Mouse (Mus musculus) stomach, embryonic 16.5 days (tissue): ENCODE measurements around the gene Ebf4. TPM values are rescaled to one million over a fixed set of nuclear protein-coding genes. Genes with fewer than 3 reads are reported as not detected.

Experiments used
- ATAC-seq: fragments of 200-750 bp; cut with Nextera tagmentation; 2 replicates; pipeline ENCODE4 v1.8.0; 2017; ENCODE audit warnings: moderate number of reproducible peaks, moderate TSS enrichment; ENCODE audit not compliant: insufficient read depth, low FRiP score
- H3K27ac ChIP-seq: fragments of 300-500 bp; sonication (generic); 2 replicates; pipeline ENCODE4 v1.5.1; 2014; ENCODE audit warnings: low read length
- H3K27me3 ChIP-seq: fragments of 300-500 bp; sonication (generic); 2 replicates; pipeline ENCODE4 v1.6.1; 2014; ENCODE audit warnings: low read length, control low read depth, mixed read lengths; ENCODE audit not compliant: control insufficient read depth, insufficient read depth
- H3K36me3 ChIP-seq: fragments of 300-500 bp; sonication (generic); 2 replicates; pipeline ENCODE4 v1.6.1; 2014; ENCODE audit warnings: low read length; ENCODE audit not compliant: control insufficient read depth, insufficient read depth
- H3K4me1 ChIP-seq: fragments of 300-500 bp; sonication (generic); 2 replicates; pipeline ENCODE4 v1.6.1; 2014; ENCODE audit warnings: low read length, control low read depth, mixed read lengths; ENCODE audit not compliant: control insufficient read depth, insufficient read depth
- H3K4me2 ChIP-seq: fragments of 300-500 bp; sonication (generic); 2 replicates; pipeline ENCODE4 v1.6.1; 2014; ENCODE audit warnings: low read depth, low read length, mixed read lengths
- H3K4me3 ChIP-seq: fragments of 300-500 bp; sonication (generic); replicated peaks from 2 replicates; pipeline ENCODE4 v1.5.1; 2014; ENCODE audit warnings: mild to moderate bottlenecking, low read length
- H3K9ac ChIP-seq: fragments of 300-500 bp; sonication (generic); 2 replicates; pipeline ENCODE4 v1.6.1; 2014; ENCODE audit warnings: low read length
- H3K9me3 ChIP-seq: fragments of 300-500 bp; sonication (generic); replicated peaks from 2 replicates; pipeline ENCODE4 v1.6.1; 2016; ENCODE audit warnings: low read length, control low read depth; ENCODE audit not compliant: control insufficient read depth
- WGBS: fragments of 180-500 bp; shearing (Covaris S2); extraction: QIAGEN DNeasy Blood & Tissue Kit; methylation state at CpG from one replicate; pipeline ENCODE4 v1.1.7; 2014; 5-methylcytosine and 5-hydroxymethylcytosine counted together
- polyA plus RNA-seq: library from polyadenylated mRNA; unstranded; fragments of >200 nt; fragmentation: Nextera tagmentation; extraction: Ambion mirVana; gene quantifications from 2 replicates; pipeline ENCODE4 v1.2.1, GENCODE M21; 2015

The Ebf4 gene
- polyA plus RNA-seq, 1 experiment from 2014 or later = 1.4 TPM

GRCm38 (mm10) chr2:130329502-130329901 is 34.5 kb downstream of the Ebf4 start:
- Histone ChIP-seq H3K4me2 (no peak overlapping the region), H3K36me3 (no peaks in the 10 kb centered on the region), H3K4me1 (no peaks in the 10 kb centered on the region), H3K9ac (no peak overlapping the region), H3K27me3 (no peaks in the 10 kb centered on the region), H3K27ac (no peak overlapping the region), H3K9me3 (no peaks in the 10 kb centered on the region), H3K4me3 (no peak overlapping the region)
- WGBS = 89% methylated on average over 2 of the region's 2 CpGs
- no peak for ATAC-seq

GRCm38 (mm10) chr2:130335112-130335511 is 40.1 kb downstream of the Ebf4 start:
- H3K4me2 ChIP-seq = no peak overlapping the region
- no peak overlapping the region for H3K27ac ChIP-seq
- H3K27me3 ChIP-seq = no peaks in the 10 kb centered on the region
- no peak for ATAC-seq
- no peak overlapping the region for H3K4me3 ChIP-seq
- no peak overlapping the region for H3K9ac ChIP-seq
- no peaks in the 10 kb centered on the region for H3K9me3 ChIP-seq
- H3K36me3 ChIP-seq = no peaks in the 10 kb centered on the region
- 85% methylated on average over 6 of the region's 6 CpGs for WGBS
- H3K4me1 ChIP-seq = no peaks in the 10 kb centered on the region

- H3K4me2 ChIP-seq = no peak overlapping the region
- no peak for ATAC-seq
- H3K9ac ChIP-seq = no peak overlapping the region
- H3K27me3 ChIP-seq = no peaks in the 10 kb centered on the region
- no peak overlapping the region for H3K27ac ChIP-seq
- H3K4me1 ChIP-seq = no peaks in the 10 kb centered on the region
- H3K36me3 ChIP-seq = no peaks in the 10 kb centered on the region
- H3K9me3 ChIP-seq = no peaks in the 10 kb centered on the region
- WGBS = 77% methylated on average over 8 of the region's 8 CpGs
- H3K4me3 ChIP-seq = no peak overlapping the region
These were observed 45.7 kb downstream of the Ebf4 start for GRCm38 (mm10) chr2:130340464-130341219.

- 76% methylated on average over 7 of the region's 7 CpGs for WGBS
- Histone ChIP-seq H3K36me3 (no peaks in the 10 kb centered on the region), H3K27ac (no peak overlapping the region), H3K27me3 (no peaks in the 10 kb centered on the region), H3K4me2 (no peak overlapping the region), H3K9ac (no peak overlapping the region), H3K4me3 (no peak overlapping the region), H3K9me3 (no peaks in the 10 kb centered on the region), H3K4me1 (no peaks in the 10 kb centered on the region)
- ATAC-seq = no peak
These were observed 46.2 kb downstream of the Ebf4 start for GRCm38 (mm10) chr2:130341220-130341580.

- no peaks in the 10 kb centered on the region for H3K4me1 ChIP-seq
- H3K4me2 ChIP-seq = no peak overlapping the region
- H3K9me3 ChIP-seq = no peaks in the 10 kb centered on the region
- H3K9ac ChIP-seq = no peak overlapping the region
- no peak overlapping the region for H3K27ac ChIP-seq
- WGBS = 80% methylated on average over 3 of the region's 3 CpGs
- no peaks in the 10 kb centered on the region for H3K36me3 ChIP-seq
- no peak for ATAC-seq
- no peak overlapping the region for H3K4me3 ChIP-seq
- no peaks in the 10 kb centered on the region for H3K27me3 ChIP-seq
These were observed 55.4 kb downstream of the Ebf4 start for GRCm38 (mm10) chr2:130350376-130350775.

GRCm38 (mm10) chr2:130351758-130352339 is 56.9 kb downstream of the Ebf4 start:
- Histone ChIP-seq H3K4me1 (no peaks in the 10 kb centered on the region), H3K4me2 (no peak overlapping the region), H3K4me3 (no peak overlapping the region), H3K27me3 (no peaks in the 10 kb centered on the region), H3K9me3 (no peaks in the 10 kb centered on the region), H3K36me3 (no peaks in the 10 kb centered on the region), H3K9ac (no peak overlapping the region), H3K27ac (no peak overlapping the region)
- 53% methylated on average over 5 of the region's 5 CpGs for WGBS
- ATAC-seq = no peak

GRCm38 (mm10) chr2:130353411-130353810 is 58.4 kb downstream of the Ebf4 start:
- H3K9ac ChIP-seq = no peak overlapping the region
- no peak overlapping the region for H3K4me2 ChIP-seq
- no peaks in the 10 kb centered on the region for H3K36me3 ChIP-seq
- no peaks in the 10 kb centered on the region for H3K27me3 ChIP-seq
- H3K27ac ChIP-seq = no peak overlapping the region
- no peaks in the 10 kb centered on the region for H3K9me3 ChIP-seq
- no peak overlapping the region for H3K4me3 ChIP-seq
- no peaks in the 10 kb centered on the region for H3K4me1 ChIP-seq
- WGBS = 91% methylated on average over 8 of the region's 8 CpGs
- no peak for ATAC-seq

- no peak overlapping the region for H3K9ac ChIP-seq
- WGBS = 67% methylated on average over 3 of the region's 3 CpGs
- H3K4me3 ChIP-seq = no peak overlapping the region
- no peaks in the 10 kb centered on the region for H3K36me3 ChIP-seq
- H3K27ac ChIP-seq = no peak overlapping the region
- H3K27me3 ChIP-seq = no peaks in the 10 kb centered on the region
- ATAC-seq = no peak
- H3K4me1 ChIP-seq = no peaks in the 10 kb centered on the region
- no peak overlapping the region for H3K4me2 ChIP-seq
- no peaks in the 10 kb centered on the region for H3K9me3 ChIP-seq
These were observed 58.9 kb downstream of the Ebf4 start for GRCm38 (mm10) chr2:130353889-130354288.

- Histone ChIP-seq H3K4me3 (no peak overlapping the region), H3K36me3 (no peaks in the 10 kb centered on the region), H3K4me1 (0 out of 2 replicates have a peak, but pooled peaks cover 2% of the 10 kb centered on the region), H3K4me2 (no peak overlapping the region), H3K9me3 (no peaks in the 10 kb centered on the region), H3K27me3 (peaks cover 26% of the 10 kb centered on the region), H3K9ac (no peak overlapping the region), H3K27ac (no peak overlapping the region)
- no peak for ATAC-seq
- 91% methylated on average over 5 of the region's 5 CpGs for WGBS
These were observed 62.6 kb downstream of the Ebf4 start for GRCm38 (mm10) chr2:130357551-130357950.
